Mouse (Mus musculus) forebrain, embryonic 10.5 days (tissue): ENCODE measurements at regions not wholly inside any gene's neighbourhood (a gene's known extent, or its start where the extent isn't known, plus 50 kb on each side); places are given as distances from the start of the nearest gene placed in this dataset.

Experiments used
- DNase-seq: peaks from one replicate; pipeline ENCODE4 v3.0.0-alpha.2; 2017; ENCODE audit warnings: low spot score; ENCODE audit errors: extremely low spot score
- H3K27ac ChIP-seq: fragments of 300-500 bp; sonication (generic); 2 replicates; pipeline ENCODE4 v1.5.1; 2016; ENCODE audit warnings: mild to moderate bottlenecking
- H3K27me3 ChIP-seq: fragments of 300-500 bp; sonication (generic); 2 replicates; pipeline ENCODE4 v1.6.1; 2016; ENCODE audit warnings: mild to moderate bottlenecking; ENCODE audit not compliant: poor library complexity, severe bottlenecking
- H3K36me3 ChIP-seq: fragments of 300-500 bp; sonication (generic); replicated peaks from 2 replicates; pipeline ENCODE4 v1.6.1; 2016; ENCODE audit warnings: mild to moderate bottlenecking, moderate library complexity
- H3K4me1 ChIP-seq: fragments of 300-500 bp; sonication (generic); 2 replicates; pipeline ENCODE4 v1.6.1; 2016
- H3K4me3 ChIP-seq: fragments of 300-500 bp; sonication (generic); 2 replicates; pipeline ENCODE4 v1.5.1; 2016; ENCODE audit warnings: mild to moderate bottlenecking, moderate library complexity
- H3K9me3 ChIP-seq: fragments of 300-500 bp; sonication (generic); 2 replicates; pipeline ENCODE4 v1.6.1; 2016; ENCODE audit warnings: mild to moderate bottlenecking, moderate library complexity
- WGBS: fragments of 180-500 bp; shearing (Covaris S2); methylation state at CpG from one replicate; pipeline ENCODE4 v1.1.7; 2016; 5-methylcytosine and 5-hydroxymethylcytosine counted together

- WGBS = 39% methylated on average over 5 of the region's 5 CpGs
- no peak overlapping the region for H3K27ac ChIP-seq
- peaks cover 10% of the 10 kb centered on the region; the same call in 1 of the 2 replicates for H3K4me1 ChIP-seq
- no peaks in the 10 kb centered on the region for H3K36me3 ChIP-seq
- H3K9me3 ChIP-seq = no peaks in the 10 kb centered on the region
- H3K4me3 ChIP-seq = no peak overlapping the region
- no peaks in the 10 kb centered on the region for H3K27me3 ChIP-seq
- no peak for DNase-seq
These were observed 78.4 kb upstream of the Nav3 start for GRCm38 (mm10) chr10:110534387-110534786.

- no peaks in the 10 kb centered on the region for H3K27me3 ChIP-seq
- no peak overlapping the region for H3K27ac ChIP-seq
- peaks cover 10% of the 10 kb centered on the region for H3K4me1 ChIP-seq
- no peaks in the 10 kb centered on the region for H3K9me3 ChIP-seq
- no peaks in the 10 kb centered on the region for H3K36me3 ChIP-seq
- 34% methylated on average over 6 of the region's 6 CpGs for WGBS
- no peak for DNase-seq
- H3K4me3 ChIP-seq = no peak overlapping the region
These were observed 86.7 kb upstream of the Nav3 start for GRCm38 (mm10) chr10:110542712-110543111.

- Histone ChIP-seq H3K27ac (no peak overlapping the region), H3K27me3 (no peaks in the 10 kb centered on the region), H3K4me3 (no peak overlapping the region), H3K4me1 (no peaks in the 10 kb centered on the region), H3K36me3 (no peaks in the 10 kb centered on the region), H3K9me3 (no peaks in the 10 kb centered on the region)
- DNase-seq = no peak
- WGBS = 86% methylated on average over 2 of the region's 2 CpGs
These were observed 92.4 kb upstream of the Nav3 start for GRCm38 (mm10) chr10:110548391-110548790.

- no peak overlapping the region for H3K4me3 ChIP-seq
- 88% methylated on average over 6 of the region's 6 CpGs for WGBS
- H3K9me3 ChIP-seq = no peaks in the 10 kb centered on the region
- no peak overlapping the region for H3K27ac ChIP-seq
- H3K36me3 ChIP-seq = no peaks in the 10 kb centered on the region
- DNase-seq = no peak
- no peaks in the 10 kb centered on the region for H3K4me1 ChIP-seq
- H3K27me3 ChIP-seq = no peaks in the 10 kb centered on the region
These were observed 98.0 kb upstream of the Nav3 start for GRCm38 (mm10) chr10:110553954-110554353.

GRCm38 (mm10) chr10:110556326-110556883, 100.4 kb upstream of the Nav3 start:
- Histone ChIP-seq H3K4me1 (no peaks in the 10 kb centered on the region), H3K4me3 (no peak overlapping the region), H3K36me3 (no peaks in the 10 kb centered on the region), H3K9me3 (no peaks in the 10 kb centered on the region), H3K27ac (no peak overlapping the region), H3K27me3 (no peaks in the 10 kb centered on the region)
- WGBS = 83% methylated on average over 1 of the region's 1 CpGs
- DNase-seq = no peak

GRCm38 (mm10) chr10:110563057-110563456, 107.1 kb upstream of the Nav3 start:
- Histone ChIP-seq H3K27ac (no peak overlapping the region), H3K9me3 (no peaks in the 10 kb centered on the region), H3K4me1 (peaks cover 12% of the 10 kb centered on the region), H3K27me3 (no peaks in the 10 kb centered on the region), H3K4me3 (no peak overlapping the region), H3K36me3 (no peaks in the 10 kb centered on the region)
- WGBS = 90% methylated on average over 5 of the region's 5 CpGs
- no peak for DNase-seq

GRCm38 (mm10) chr10:110563571-110563970, 107.6 kb upstream of the Nav3 start:
- Histone ChIP-seq H3K36me3 (no peaks in the 10 kb centered on the region), H3K27ac (no peak overlapping the region), H3K9me3 (no peaks in the 10 kb centered on the region), H3K4me3 (no peak overlapping the region), H3K4me1 (peaks cover 12% of the 10 kb centered on the region), H3K27me3 (no peaks in the 10 kb centered on the region)
- DNase-seq = no peak
- 85% methylated on average over 1 of the region's 1 CpGs for WGBS

- Histone ChIP-seq H3K9me3 (no peaks in the 10 kb centered on the region), H3K36me3 (no peaks in the 10 kb centered on the region), H3K27ac (peak overlapping the region; percentile 2; the same call in 1 of the 2 replicates), H3K4me1 (peaks cover 12% of the 10 kb centered on the region), H3K4me3 (no peak overlapping the region), H3K27me3 (no peaks in the 10 kb centered on the region)
- no peak for DNase-seq
- WGBS = 80% methylated on average over 12 of the region's 12 CpGs
These were observed 110.5 kb upstream of the Nav3 start for GRCm38 (mm10) chr10:110566260-110567050.

GRCm38 (mm10) chr10:110570465-110570864, 114.5 kb upstream of the Nav3 start:
- H3K4me3 ChIP-seq = no peak overlapping the region
- WGBS = 92% methylated on average over 5 of the region's 5 CpGs
- no peaks in the 10 kb centered on the region for H3K9me3 ChIP-seq
- no peaks in the 10 kb centered on the region for H3K27me3 ChIP-seq
- DNase-seq = no peak
- H3K27ac ChIP-seq = no peak overlapping the region
- H3K4me1 ChIP-seq = peaks cover 8% of the 10 kb centered on the region
- H3K36me3 ChIP-seq = no peaks in the 10 kb centered on the region

GRCm38 (mm10) chr10:110571179-110571578, 115.2 kb upstream of the Nav3 start:
- no peak for DNase-seq
- WGBS = 79% methylated on average over 4 of the region's 4 CpGs
- Histone ChIP-seq H3K9me3 (no peaks in the 10 kb centered on the region), H3K4me3 (no peak overlapping the region), H3K27ac (no peak overlapping the region), H3K27me3 (no peaks in the 10 kb centered on the region), H3K4me1 (peaks cover 6% of the 10 kb centered on the region), H3K36me3 (no peaks in the 10 kb centered on the region)

- 86% methylated on average over 7 of the region's 7 CpGs for WGBS
- Histone ChIP-seq H3K4me3 (no peak overlapping the region), H3K27me3 (no peaks in the 10 kb centered on the region), H3K36me3 (no peaks in the 10 kb centered on the region), H3K4me1 (no peaks in the 10 kb centered on the region), H3K9me3 (no peaks in the 10 kb centered on the region), H3K27ac (no peak overlapping the region)
- no peak for DNase-seq
These were observed 117.5 kb upstream of the Nav3 start for GRCm38 (mm10) chr10:110573530-110573929.

- no peaks in the 10 kb centered on the region for H3K27me3 ChIP-seq
- no peak overlapping the region for H3K27ac ChIP-seq
- DNase-seq = no peak
- no peaks in the 10 kb centered on the region for H3K4me1 ChIP-seq
- H3K36me3 ChIP-seq = no peaks in the 10 kb centered on the region
- H3K9me3 ChIP-seq = no peaks in the 10 kb centered on the region
- H3K4me3 ChIP-seq = no peak overlapping the region
- WGBS = 79% methylated on average over 8 of the region's 8 CpGs
These were observed 130.0 kb upstream of the Nav3 start for GRCm38 (mm10) chr10:110586029-110586428.

GRCm38 (mm10) chr10:110586507-110586906, 130.5 kb upstream of the Nav3 start:
- DNase-seq = no peak
- H3K4me3 ChIP-seq = no peak overlapping the region
- no peaks in the 10 kb centered on the region for H3K36me3 ChIP-seq
- no peaks in the 10 kb centered on the region for H3K27me3 ChIP-seq
- WGBS = 87% methylated on average over 6 of the region's 6 CpGs
- no peak overlapping the region for H3K27ac ChIP-seq
- H3K9me3 ChIP-seq = no peaks in the 10 kb centered on the region
- no peaks in the 10 kb centered on the region for H3K4me1 ChIP-seq
